Mouse (Mus musculus): Measurements from ENCODE around the gene Galnt16.

- peak; percentile 62; the same call in 1 of the 2 replicates for TF ChIP-seq CTCF (IDR thresholded peaks at IDR 0.05; ENCODE audit: borderline replicate concordance, control insufficient read depth, extremely low read depth, insufficient read depth, low read length, poor library complexity)
- TF ChIP-seq POLR2A (IDR thresholded peaks at IDR 0.05; ENCODE audit: control insufficient read depth, extremely low read depth, insufficient read depth, low read length, poor library complexity): no peak
These were observed 124.9 kb downstream of the Galnt16 start for GRCm38 (mm10) chr12:80642725-80643692.

Measured in thymus, adult 2 months (tissue).